8 mouse cellular contexts compared by ENCODE assay signal in the genomic region with DNA sequence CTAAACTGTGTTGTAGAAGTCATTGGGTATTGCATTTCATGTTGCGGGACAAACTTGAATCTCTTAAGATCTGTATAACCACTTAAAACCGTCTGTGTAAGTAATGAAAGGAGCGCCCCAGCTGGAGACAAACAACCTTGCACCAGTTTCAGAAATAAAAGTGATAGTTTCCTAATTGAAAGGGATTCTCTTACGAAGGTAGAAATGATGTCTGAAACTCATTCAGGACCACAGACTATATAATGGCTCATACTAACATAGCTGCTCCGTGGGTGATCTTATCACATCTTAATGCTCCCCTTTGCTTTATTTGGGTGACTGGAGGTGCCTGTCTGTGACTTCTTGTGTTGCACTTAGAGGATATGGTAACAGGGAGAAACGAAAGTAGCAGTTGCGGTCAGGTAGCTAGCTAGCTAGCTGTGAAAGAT. TPM values are rescaled to one million over a fixed set of nuclear protein-coding genes. Genes with fewer than 3 reads are reported as not detected.
DNase-seq lines count a peak whose midpoint lies in the region; ATAC-seq and TF ChIP-seq lines count a peak whose summit lies in the region.

No protein-coding gene starts in this region.

- 41% methylated on average over 7 of the region's 7 CpGs for WGBS in heart, embryonic 12.5 days
- 32% methylated on average over 7 of the region's 7 CpGs for WGBS in limb, embryonic 12.5 days
- 36% methylated on average over 7 of the region's 7 CpGs for WGBS in neural tube, embryonic 12.5 days

- H3K9ac ChIP-seq in heart, embryonic 12.5 days = no peak overlapping the region
- H3K9ac ChIP-seq in limb, embryonic 12.5 days (replicated peaks) = no peak overlapping the region
- no peak overlapping the region for H3K9ac ChIP-seq in neural tube, embryonic 12.5 days

- H3K9me3 ChIP-seq in heart, embryonic 12.5 days (replicated peaks) = no peaks in the 10 kb centered on the region
- H3K9me3 ChIP-seq in limb, embryonic 12.5 days = no peaks in the 10 kb centered on the region
- no peaks in the 10 kb centered on the region for H3K9me3 ChIP-seq in neural tube, embryonic 12.5 days

- peak overlapping the region; percentile 81 for H3K4me3 ChIP-seq in layer of hippocampus, adult 2 months
- H3K4me3 ChIP-seq in heart, embryonic 12.5 days = peak overlapping the region; percentile 79
- H3K4me3 ChIP-seq in limb, embryonic 12.5 days (replicated peaks) = peak overlapping the region; percentile 82
- no peak overlapping the region for H3K4me3 ChIP-seq in neural tube, embryonic 12.5 days

- peak overlapping the region; percentile 91 for H3K4me2 ChIP-seq in heart, embryonic 12.5 days
- peak overlapping the region; percentile 77 for H3K4me2 ChIP-seq in limb, embryonic 12.5 days
- peak overlapping the region; percentile 80 for H3K4me2 ChIP-seq in neural tube, embryonic 12.5 days (replicated peaks)

- H3K4me1 ChIP-seq in heart, embryonic 12.5 days (replicated peaks) = peaks cover 8% of the 10 kb centered on the region
- 0 out of 2 replicates have a peak, but pooled peaks cover 7% of the 10 kb centered on the region for H3K4me1 ChIP-seq in limb, embryonic 12.5 days (replicated peaks)
- no peaks in the 10 kb centered on the region for H3K4me1 ChIP-seq in neural tube, embryonic 12.5 days

- H3K27ac ChIP-seq in layer of hippocampus, adult 2 months = peak overlapping the region; percentile 96
- H3K27ac ChIP-seq in heart, embryonic 12.5 days (ENCODE audit: poor library complexity, severe bottlenecking) = no peak overlapping the region
- no peak overlapping the region for H3K27ac ChIP-seq in limb, embryonic 12.5 days
- no peak overlapping the region for H3K27ac ChIP-seq in neural tube, embryonic 12.5 days

- no peak for ATAC-seq in heart, embryonic 12.5 days (ENCODE audit: insufficient number of reproducible peaks, low FRiP score)
- ATAC-seq in limb, embryonic 12.5 days (ENCODE audit: insufficient number of reproducible peaks, insufficient read depth, low FRiP score, low TSS enrichment, low read depth) = no peak
- no peak for ATAC-seq in neural tube, embryonic 12.5 days (ENCODE audit: low FRiP score, low read depth)

- 0 out of 2 replicates have a peak, but pooled peaks cover 3% of the 10 kb centered on the region for H3K27me3 ChIP-seq in heart, embryonic 12.5 days (replicated peaks)
- no peaks in the 10 kb centered on the region for H3K27me3 ChIP-seq in limb, embryonic 12.5 days
- H3K27me3 ChIP-seq in neural tube, embryonic 12.5 days (replicated peaks) = no peaks in the 10 kb centered on the region

- TF ChIP-seq CTCF in layer of hippocampus, adult 2 months (conservative IDR thresholded peaks at IDR 0.05) = peak; percentile 71

- H3K36me3 ChIP-seq in heart, embryonic 12.5 days = no peaks in the 10 kb centered on the region
- H3K36me3 ChIP-seq in limb, embryonic 12.5 days = no peaks in the 10 kb centered on the region
- no peaks in the 10 kb centered on the region for H3K36me3 ChIP-seq in neural tube, embryonic 12.5 days

- DNase-seq in layer of hippocampus, adult 2 months (ENCODE audit: low spot score in 2 of 2) = no peak
- DNase-seq in layer of hippocampus, adult 11-12 months (ENCODE audit: low spot score) = no peak
- peak; percentile 23 for DNase-seq in R1 (ENCODE audit: low read depth, low spot score)
- no peak for DNase-seq in urinary bladder, postnatal 36 days (ENCODE audit: low spot score in 2 of 2)
- no peak for DNase-seq in right cerebral cortex, postnatal 4 days

RNA-seq across cellular contexts. Expression of gene Herc3, which starts 1.3 kb away (rescaled TPM):
- total RNA-seq in layer of hippocampus, adult 2 months (2021) = 100 to 1,000 TPM; 245 to 249 TPM
- polyA plus RNA-seq in heart, embryonic 12.5 days (2016; fragmentation: Nextera tagmentation; extraction: Ambion mirVana) = 38.3 and 39.2 TPM in 2 replicates
- 7.5 and 8.3 TPM in 2 replicates for polyA plus RNA-seq in limb, embryonic 12.5 days (2016; fragmentation: Nextera tagmentation; extraction: Ambion mirVana)
- 15.9 and 16.4 TPM in 2 replicates for polyA plus RNA-seq in neural tube, embryonic 12.5 days (2016; fragmentation: Nextera tagmentation; extraction: Ambion mirVana)
